31 mouse cellular contexts compared by ENCODE assay signal in the genomic region with DNA sequence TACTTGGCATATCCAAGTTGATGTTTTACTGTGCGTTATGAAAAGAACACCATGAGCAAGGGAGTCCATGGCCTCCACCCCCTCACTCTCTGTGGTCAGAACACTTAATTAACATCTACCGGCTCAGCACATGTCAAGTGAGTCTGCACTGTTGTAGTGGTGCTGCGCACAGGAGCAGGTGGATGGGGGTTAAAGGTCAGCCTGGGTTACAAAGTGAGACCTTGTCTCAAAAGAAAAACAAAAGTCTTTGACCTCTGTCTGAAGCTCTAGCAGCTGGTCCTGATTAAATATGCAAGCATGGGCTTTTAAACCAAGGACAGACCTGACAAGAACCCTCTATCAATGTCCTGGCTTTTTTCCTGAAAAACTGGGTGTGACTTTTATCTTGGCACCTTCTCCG. TPM values are rescaled to one million over a fixed set of nuclear protein-coding genes. Genes with fewer than 3 reads are reported as not detected.
DNase-seq lines count a peak whose midpoint lies in the region; ATAC-seq lines count a peak whose summit lies in the region.
"Had no signal": no experiment of that assay in that cellular context is flagged by ENCODE, and none has a peak within 500 bp of the region (broad histone marks: within the 10 kb centered on the region; RNA-seq: fewer than 3 reads in every experiment).

No protein-coding gene starts in this region.

- DNase-seq in forebrain, embryonic 11.5 days (ENCODE audit: low spot score), result peak; percentile 30
- DNase-seq in forebrain, embryonic 10.5 days (ENCODE audit: extremely low spot score, low spot score), result no peak
- DNase-seq in neural tube, embryonic 10.5 days (ENCODE audit: extremely low spot score, low spot score), result peak; percentile 20
- peak; percentile 41 for DNase-seq in embryo, embryonic 9.5 days (ENCODE audit: extremely low spot score)
- no peak for DNase-seq in retina, postnatal 1 day
- no peak for DNase-seq in left cerebral cortex, adult 9 months (ENCODE audit: low spot score in 2 of 2)
- DNase-seq in gastrocnemius, adult 8-10 months (ENCODE audit: low spot score in 2 of 2), result no peak
- DNase-seq: adrenal gland, adult 2 months; adrenal gland, postnatal 36 days; cerebellum, adult 18-20 months; cerebellum, postnatal 14 days; gastrocnemius, adult 2 months; kidney, adult 8-10 months; kidney, postnatal 4 days; layer of hippocampus, postnatal 36 days; lung, postnatal 36 days; midbrain, embryonic 14.5 days; right cerebral cortex, adult 18-20 months; spleen, adult 18-20 months; thymus, adult 2 months; thymus, postnatal 36 days had no signal

- WGBS in forebrain, embryonic 11.5 days, result 55% methylated on average over 4 of the region's 4 CpGs
- 57% methylated on average over 4 of the region's 4 CpGs for WGBS in forebrain, embryonic 10.5 days
- 39% methylated on average over 4 of the region's 4 CpGs for WGBS in neural tube, embryonic 15.5 days

- no peak overlapping the region for H3K27ac ChIP-seq in forebrain, embryonic 11.5 days (ENCODE audit: low read depth, low read length)
- no peak overlapping the region for H3K27ac ChIP-seq in forebrain, embryonic 10.5 days
- no peak overlapping the region for H3K27ac ChIP-seq in neural tube, embryonic 15.5 days (replicated peaks)
- H3K27ac ChIP-seq: embryonic facial prominence, embryonic 15.5 days; gastrocnemius, adult 2 months; heart, embryonic 15.5 days; hindbrain, embryonic 12.5 days; kidney, postnatal 0 days had no signal

- no peaks in the 10 kb centered on the region for H3K27me3 ChIP-seq in forebrain, embryonic 11.5 days (ENCODE audit: control insufficient read depth, insufficient read depth, low read length)
- H3K27me3 ChIP-seq in forebrain, embryonic 10.5 days (ENCODE audit: poor library complexity, severe bottlenecking), result no peaks in the 10 kb centered on the region
- no peaks in the 10 kb centered on the region for H3K27me3 ChIP-seq in neural tube, embryonic 15.5 days (replicated peaks)
- H3K27me3 ChIP-seq: CH12.LX; embryonic facial prominence, embryonic 15.5 days; heart, embryonic 15.5 days had no signal

- H3K4me2 ChIP-seq in forebrain, embryonic 11.5 days (ENCODE audit: low read depth, low read length, severe bottlenecking), result no peak overlapping the region
- no peak overlapping the region for H3K4me2 ChIP-seq in neural tube, embryonic 15.5 days
- H3K4me2 ChIP-seq: embryonic facial prominence, embryonic 15.5 days; heart, embryonic 15.5 days; hindbrain, embryonic 12.5 days; liver, embryonic 11.5 days had no signal

- ATAC-seq in forebrain, embryonic 11.5 days (replicated peaks; ENCODE audit: low FRiP score), result no peak
- ATAC-seq in neural tube, embryonic 15.5 days (ENCODE audit: low FRiP score), result no peak
- ATAC-seq: activated CD4-positive, CD25-positive, alpha-beta regulatory T cell, adult 4 months; forebrain, embryonic 14.5 days; intestine, embryonic 16.5 days had no signal

- no peak overlapping the region for H3K4me3 ChIP-seq in forebrain, embryonic 11.5 days (ENCODE audit: low read depth, low read length)
- no peak overlapping the region for H3K4me3 ChIP-seq in forebrain, embryonic 10.5 days
- no peak overlapping the region for H3K4me3 ChIP-seq in neural tube, embryonic 15.5 days (replicated peaks)
- H3K4me3 ChIP-seq: embryonic facial prominence, embryonic 15.5 days; gastrocnemius, adult 2 months; heart, embryonic 15.5 days; hindbrain, embryonic 12.5 days had no signal

- H3K9ac ChIP-seq in forebrain, embryonic 11.5 days (ENCODE audit: low read length), result no peak overlapping the region
- H3K9ac ChIP-seq in neural tube, embryonic 15.5 days (replicated peaks), result no peak overlapping the region
- H3K9ac ChIP-seq: embryonic facial prominence, embryonic 15.5 days; heart, embryonic 15.5 days; hindbrain, embryonic 12.5 days had no signal

- no peaks in the 10 kb centered on the region for H3K9me3 ChIP-seq in forebrain, embryonic 11.5 days (ENCODE audit: control insufficient read depth, low read length)
- no peaks in the 10 kb centered on the region for H3K9me3 ChIP-seq in forebrain, embryonic 10.5 days
- H3K9me3 ChIP-seq in neural tube, embryonic 15.5 days (replicated peaks), result no peaks in the 10 kb centered on the region
- H3K9me3 ChIP-seq: embryonic facial prominence, embryonic 15.5 days; heart, embryonic 15.5 days; hindbrain, embryonic 12.5 days had no signal

- no peaks in the 10 kb centered on the region; the same call in 1 of the 2 replicates for H3K36me3 ChIP-seq in forebrain, embryonic 11.5 days (ENCODE audit: control insufficient read depth, insufficient read depth, low read length)
- H3K36me3 ChIP-seq in forebrain, embryonic 10.5 days (replicated peaks), result peaks cover 32% of the 10 kb centered on the region
- peaks cover 20% of the 10 kb centered on the region for H3K36me3 ChIP-seq in neural tube, embryonic 15.5 days

- H3K4me1 ChIP-seq in forebrain, embryonic 11.5 days (replicated peaks; ENCODE audit: control insufficient read depth, insufficient read depth, low read length), result 0 out of 2 replicates have a peak, but pooled peaks cover 2% of the 10 kb centered on the region
- peaks cover 26% of the 10 kb centered on the region for H3K4me1 ChIP-seq in forebrain, embryonic 10.5 days
- peaks cover 12% of the 10 kb centered on the region for H3K4me1 ChIP-seq in neural tube, embryonic 15.5 days

RNA-seq across cellular contexts. Expression of gene BC048403, which starts 2.6 kb away (rescaled TPM):
- 2.5 and 3.5 TPM in 2 replicates for polyA plus RNA-seq in forebrain, embryonic 11.5 days (2014; fragmentation: Nextera tagmentation; extraction: Ambion mirVana)
- polyA plus RNA-seq in forebrain, embryonic 10.5 days (2016; fragmentation: Nextera tagmentation; extraction: Ambion mirVana), result 3.3 and 3.5 TPM in 2 replicates
- polyA plus RNA-seq in neural tube, embryonic 15.5 days (2015; fragmentation: Nextera tagmentation; extraction: Ambion mirVana), result 2.3 and 2.8 TPM in 2 replicates
- 1 to 10 TPM; 1.2 to 1.8 (median 1.6) TPM for total RNA-seq in gastrocnemius, adult 8-10 months (2022)

Comparison
In these comparisons a context has a peak if more than half of its experiments do, and no peak if none do; other contexts are left out.
1. DNase-seq: peak in forebrain, embryonic 11.5 days (single experiment), neural tube, embryonic 10.5 days (single experiment) and embryo, embryonic 9.5 days (single experiment); none in forebrain, embryonic 10.5 days (single experiment), retina, postnatal 1 day (single experiment), left cerebral cortex, adult 9 months (0 of 2) and gastrocnemius, adult 8-10 months (0 of 2).